Mouse (Mus musculus) heart, postnatal 36 days (tissue): ENCODE results near the gene Foxp4. TPM values are rescaled to one million over a fixed set of nuclear protein-coding genes. Genes with fewer than 3 reads are reported as not detected.

Experiments
- DNase-seq, 2 experiments: peaks; one replicate each; pipeline ENCODE4 v3.0.0; 2021 to 2022
- intact Hi-C: fragments of 180-260 bp; cut with DNase I; formaldehyde crosslinking; loops from one replicate; pipeline ENCODE4 v1.15.1; 2025
- total RNA-seq, 2 experiments: library from RNA; stranded (reverse); gene quantifications; 2 replicates each; pipeline ENCODE4 v1.2.3; 2021

The Foxp4 gene
- total RNA-seq, 2 experiments from 2014 or later: 9.5 to 11.3 TPM

DNA sequence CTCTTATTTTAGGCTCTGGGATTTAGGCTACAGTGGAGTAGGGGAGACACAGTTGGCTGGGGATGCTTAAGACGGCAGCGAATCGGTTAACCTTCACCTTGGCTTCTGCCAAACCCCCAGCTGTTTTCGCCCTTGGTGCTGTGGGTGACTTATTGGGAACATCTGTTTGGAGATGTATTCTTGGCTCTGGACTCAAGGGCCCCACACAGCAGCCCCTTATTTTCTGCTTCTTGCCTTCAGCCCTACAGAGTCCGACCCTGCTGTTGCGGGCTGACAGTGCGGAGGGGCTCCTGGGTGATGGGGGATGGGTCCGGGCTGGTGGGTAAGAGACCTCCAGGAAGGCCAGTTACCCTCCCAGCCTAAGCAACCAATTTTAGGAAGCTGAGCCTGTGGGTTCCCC, 103.1 kb downstream of the Foxp4 start:
- intact Hi-C loops: no loop called here
- DNase-seq: no peak

DNA sequence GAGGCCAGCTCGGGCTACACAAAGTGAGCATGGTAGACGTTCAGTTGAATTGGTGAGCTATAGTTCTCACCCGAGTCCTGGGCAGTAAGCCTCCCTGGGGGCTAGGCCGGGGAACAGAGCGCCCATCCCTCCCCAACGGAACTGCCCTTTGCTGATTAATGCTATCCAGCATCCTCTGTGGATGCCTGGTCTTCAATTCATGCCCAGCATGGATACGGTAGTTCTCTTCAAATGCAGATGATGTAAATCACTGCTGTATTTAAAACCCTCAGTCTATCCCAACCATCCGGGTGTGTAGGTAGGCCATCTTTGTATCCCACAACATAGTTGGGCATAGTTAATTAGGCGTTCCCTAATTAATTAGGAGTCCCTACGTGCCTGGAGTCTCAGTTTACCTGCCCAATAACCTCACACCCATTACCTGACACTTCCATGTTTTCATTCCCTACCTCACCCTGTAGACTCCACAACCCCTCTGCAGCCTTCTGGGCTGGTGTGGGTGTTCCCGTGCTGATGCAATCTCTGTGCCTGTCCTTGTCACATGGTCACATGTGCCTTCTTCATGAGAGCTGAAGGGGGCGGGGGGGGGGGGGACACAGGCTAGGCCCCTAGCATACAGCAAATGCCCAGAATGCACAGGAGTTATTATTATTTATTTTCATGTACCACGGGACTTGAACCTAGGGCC, 106.3 kb downstream of the Foxp4 start:
- DNase-seq: no peak
- intact Hi-C loops: no loop called here

Other genes with a start within 250 kb of the Foxp4 start
- gene Tomm6, start 236.3 kb downstream of the Foxp4 start, total RNA-seq: 100 to 1,000 TPM; 119 to 126 TPM
- 1 to 10 TPM; 4.0 to 4.3 TPM for gene Frs3, start 235.6 kb downstream of the Foxp4 start, total RNA-seq
- gene Gm21981, start 230.2 kb downstream of the Foxp4 start, total RNA-seq: under 1 TPM; 0.50 to 0.70 TPM
- gene Prickle4, start 229.9 kb downstream of the Foxp4 start, total RNA-seq: 1 to 10 TPM; 2.1 to 4.8 TPM
- not detected for gene Pgc, start 197.8 kb downstream of the Foxp4 start, total RNA-seq
- 10 to 100 TPM; 39.9 to 44.8 TPM for gene Tfeb, start 187.6 kb downstream of the Foxp4 start, total RNA-seq
- gene Mdfi, start 90.0 kb downstream of the Foxp4 start, total RNA-seq: 1 to 10 TPM in 1 of 2 experiments, under 1 TPM in 1; 0.81 to 3.1 TPM
- not detected for gene 1700122O11Rik, start 113.6 kb upstream of the Foxp4 start, total RNA-seq
- not detected for gene 1700067P10Rik, start 164.7 kb upstream of the Foxp4 start, total RNA-seq
- under 1 TPM in 1 of 2 experiments, not detected in 1; 0.17 TPM for gene 9830107B12Rik, start 221.6 kb upstream of the Foxp4 start, total RNA-seq
- gene A530064D06Rik, start 242.6 kb upstream of the Foxp4 start, total RNA-seq: not detected